Mouse (Mus musculus) liver, adult (tissue): ENCODE results near the gene Rgs7bp.

Source experiments
- GATA4 ChIP-seq: IDR thresholded peaks from 2 replicates; pipeline ENCODE4 v1.6.1; 2014; ENCODE audit warnings: mild to moderate bottlenecking, low read length; ENCODE audit not compliant: insufficient replicate concordance

Gene Rgs7bp

GRCm38 (mm10) chr13:105054181-105054940 is at the start of gene Rgs7bp:
Gene Rgs7bp, minus strand, starts transcription at chr13:105054930.
- TF ChIP-seq GATA4: no peak

GRCm38 (mm10) chr13:105104385-105104784 is 49.7 kb upstream of the Rgs7bp start:
- no peak for TF ChIP-seq GATA4

- no peak for TF ChIP-seq GATA4
Measured at GRCm38 (mm10) chr13:105100705-105101104, 46.0 kb upstream of the Rgs7bp start.

GRCm38 (mm10) chr13:105096316-105096715 is 41.6 kb upstream of the Rgs7bp start:
- TF ChIP-seq GATA4: no peak

- TF ChIP-seq GATA4: no peak
Measured at GRCm38 (mm10) chr13:105089276-105089675, 34.5 kb upstream of the Rgs7bp start.

GRCm38 (mm10) chr13:105081862-105082261 is 27.1 kb upstream of the Rgs7bp start, which contains the start of gene 4933425L06Rik:
Gene 4933425L06Rik, plus strand, starts transcription at chr13:105082122.
- no peak for TF ChIP-seq GATA4

GRCm38 (mm10) chr13:105066890-105067845 is 12.4 kb upstream of the Rgs7bp start:
- no peak for TF ChIP-seq GATA4

GRCm38 (mm10) chr13:105066119-105066518 is 11.4 kb upstream of the Rgs7bp start:
- no peak for TF ChIP-seq GATA4

GRCm38 (mm10) chr13:105055374-105055773 is 644 bp upstream of the Rgs7bp start:
- TF ChIP-seq GATA4: no peak

GRCm38 (mm10) chr13:105054941-105055309 is 195 bp upstream of the Rgs7bp start:
- no peak for TF ChIP-seq GATA4

- no peak for TF ChIP-seq GATA4
Measured at GRCm38 (mm10) chr13:105053618-105054017, 1.1 kb downstream of the Rgs7bp start.

GRCm38 (mm10) chr13:105051432-105051831 is 3.3 kb downstream of the Rgs7bp start:
- TF ChIP-seq GATA4: no peak

- peak; percentile 89; the same call in 1 of the 2 replicates for TF ChIP-seq GATA4
Measured at GRCm38 (mm10) chr13:105048662-105049061, 6.1 kb downstream of the Rgs7bp start.

- no peak for TF ChIP-seq GATA4
Measured at GRCm38 (mm10) chr13:105047377-105047776, 7.4 kb downstream of the Rgs7bp start.

- no peak for TF ChIP-seq GATA4
Measured at GRCm38 (mm10) chr13:105043882-105044281, 10.8 kb downstream of the Rgs7bp start.

GRCm38 (mm10) chr13:105038334-105038733 is 16.4 kb downstream of the Rgs7bp start:
- TF ChIP-seq GATA4: no peak
